ENCODE assay signal across 16 mouse cellular contexts in genomic region chr14:46924422-46924821, GRCm38 (mm10). TPM values are rescaled to one million over a fixed set of nuclear protein-coding genes. Genes with fewer than 3 reads are reported as not detected.
A peak's percentile ranks its signal among the peaks of the same experiment; 100 is the strongest.
DNase-seq lines count a peak whose midpoint lies in the region; ATAC-seq and TF ChIP-seq lines count a peak whose summit lies in the region.
"Had no signal": no experiment of that assay in that cellular context is flagged by ENCODE, and none has a peak within 500 bp of the region (broad histone marks: within the 10 kb centered on the region; RNA-seq: fewer than 3 reads in every experiment).

No protein-coding gene starts in this region.

- H3K27me3 ChIP-seq in heart, postnatal 0 days (ENCODE audit: control insufficient read depth, insufficient read depth, low read length): no peaks in the 10 kb centered on the region
- H3K27me3 ChIP-seq in heart, embryonic 10.5 days (ENCODE audit: insufficient read depth, poor library complexity, severe bottlenecking): no peaks in the 10 kb centered on the region
- H3K27me3 ChIP-seq: embryonic facial prominence, embryonic 12.5 days; forebrain, embryonic 12.5 days; hindbrain, embryonic 13.5 days; limb, embryonic 15.5 days; midbrain, embryonic 13.5 days had no signal

- 72% methylated on average over 5 of the region's 5 CpGs for WGBS in heart, postnatal 0 days
- 88% methylated on average over 5 of the region's 5 CpGs for WGBS in heart, embryonic 10.5 days

- DNase-seq in gastrocnemius, adult 18-20 months (ENCODE audit: low spot score): peak; percentile 39
- DNase-seq in gastrocnemius, postnatal 10 days: no peak
- DNase-seq in heart, postnatal 0 days (ENCODE audit: low spot score): no peak
- no peak for DNase-seq in heart, embryonic 10.5 days (ENCODE audit: low spot score)
- peak; percentile 31 for DNase-seq in skeletal muscle tissue, adult 2 months (ENCODE audit: low read depth, low spot score)
- DNase-seq in thymus, postnatal 14 days: no peak
- DNase-seq: adrenal gland, postnatal 10 days; cerebellum, postnatal 14 days had no signal

- H3K27ac ChIP-seq in heart, postnatal 0 days (ENCODE audit: low read depth): peak overlapping the region; percentile 81
- H3K27ac ChIP-seq in heart, embryonic 10.5 days: no peak overlapping the region
- H3K27ac ChIP-seq: embryonic facial prominence, embryonic 12.5 days; forebrain, embryonic 12.5 days; hindbrain, embryonic 13.5 days; limb, embryonic 15.5 days; midbrain, embryonic 13.5 days had no signal

- H3K4me2 ChIP-seq in heart, postnatal 0 days (ENCODE audit: low read depth, low read length): no peak overlapping the region
- H3K4me2 ChIP-seq: embryonic facial prominence, embryonic 12.5 days; forebrain, embryonic 12.5 days; hindbrain, embryonic 13.5 days; limb, embryonic 15.5 days; lung, embryonic 14.5 days; midbrain, embryonic 13.5 days had no signal

- no peak for TF ChIP-seq EP300 in heart, postnatal 0 days (IDR thresholded peaks at IDR 0.05; ENCODE audit: low read depth)

- no peak overlapping the region for H3K9ac ChIP-seq in heart, postnatal 0 days (replicated peaks; ENCODE audit: low read depth, low read length)
- H3K9ac ChIP-seq: embryonic facial prominence, embryonic 12.5 days; forebrain, embryonic 12.5 days; hindbrain, embryonic 13.5 days; limb, embryonic 15.5 days; lung, embryonic 14.5 days; midbrain, embryonic 13.5 days had no signal

- no peak for ATAC-seq in heart, postnatal 0 days (ENCODE audit: insufficient read depth, low read depth)
- peak; percentile 73 for ATAC-seq in granulocyte monocyte progenitor cell, adult 5-6 weeks (replicated peaks; ENCODE audit: poor library complexity, severe bottlenecking)
- ATAC-seq in inflammation-experienced regulatory T-cells, adult 6 months: no peak
- ATAC-seq: midbrain, embryonic 13.5 days had no signal

- TF ChIP-seq CTCF in heart, postnatal 0 days (IDR thresholded peaks at IDR 0.05; ENCODE audit: low read depth): no peak

- H3K4me1 ChIP-seq in heart, postnatal 0 days (ENCODE audit: control insufficient read depth, insufficient read depth): peaks cover 40% of the 10 kb centered on the region
- H3K4me1 ChIP-seq in heart, embryonic 10.5 days: peaks cover 41% of the 10 kb centered on the region
- H3K4me1 ChIP-seq: forebrain, embryonic 12.5 days had no signal

- no peak overlapping the region for H3K4me3 ChIP-seq in heart, postnatal 0 days (ENCODE audit: low read depth, low read length)
- H3K4me3 ChIP-seq in heart, embryonic 10.5 days: no peak overlapping the region
- H3K4me3 ChIP-seq: embryonic facial prominence, embryonic 12.5 days; forebrain, embryonic 12.5 days; hindbrain, embryonic 13.5 days; limb, embryonic 15.5 days; midbrain, embryonic 13.5 days had no signal

- H3K9me3 ChIP-seq in heart, postnatal 0 days (replicated peaks; ENCODE audit: control insufficient read depth, low read length): no peaks in the 10 kb centered on the region
- H3K9me3 ChIP-seq in heart, embryonic 10.5 days: no peaks in the 10 kb centered on the region
- H3K9me3 ChIP-seq: embryonic facial prominence, embryonic 12.5 days; forebrain, embryonic 12.5 days; hindbrain, embryonic 13.5 days; limb, embryonic 15.5 days; midbrain, embryonic 13.5 days had no signal

- H3K36me3 ChIP-seq in heart, postnatal 0 days (replicated peaks; ENCODE audit: control insufficient read depth, insufficient read depth, low read length): peaks cover 6% of the 10 kb centered on the region; the same call in 1 of the 2 replicates
- peaks cover 14% of the 10 kb centered on the region; the same call in 1 of the 2 replicates for H3K36me3 ChIP-seq in heart, embryonic 10.5 days
- H3K36me3 ChIP-seq: embryonic facial prominence, embryonic 12.5 days; forebrain, embryonic 12.5 days; hindbrain, embryonic 13.5 days; midbrain, embryonic 13.5 days had no signal

RNA-seq across cellular contexts. Expression of gene Samd4, which starts 41.8 kb away (rescaled TPM):
- 10 to 100 TPM; 54.5 to 72.9 TPM for total RNA-seq in gastrocnemius, adult 18-20 months (2021)
- total RNA-seq in gastrocnemius, postnatal 10 days (2021): 10 to 100 TPM; 39.4 to 46.3 TPM
- total RNA-seq in heart, postnatal 0 days (2014; rRNA removed; ENCODE audit: low replicate concordance): 50.4 and 53.8 TPM in 2 replicates
- 12.5 and 12.7 TPM in 2 replicates for polyA plus RNA-seq in heart, postnatal 0 days (2015; fragmentation: Nextera tagmentation; extraction: Ambion mirVana)
- polyA plus RNA-seq in heart, embryonic 10.5 days (2016; fragmentation: Nextera tagmentation; extraction: Ambion mirVana): 11.1 and 17.0 TPM in 2 replicates
- total RNA-seq in granulocyte monocyte progenitor cell, adult 5-6 weeks (2014; fragmentation: Nextera tagmentation): not detected in 2 replicates
- not detected in 2 replicates for total RNA-seq in granulocyte monocyte progenitor cell, adult 5-6 weeks (2017)
- not detected for polyA plus RNA-seq in inflammation-experienced regulatory T-cells, adult 6 months (2017; shearing (Covaris generic))

Comparison
In these comparisons a context has a peak if more than half of its experiments do, and no peak if none do; other contexts are left out.
1. DNase-seq: peak in gastrocnemius, adult 18-20 months (single experiment) and skeletal muscle tissue, adult 2 months (single experiment); none in gastrocnemius, postnatal 10 days (single experiment), heart, postnatal 0 days (single experiment), heart, embryonic 10.5 days (single experiment) and thymus, postnatal 14 days (single experiment).
2. RNA of gene Samd4, which starts 41.8 kb away (total RNA-seq): 54.5 to 72.9 TPM in gastrocnemius, adult 18-20 months, 50.4 to 53.8 TPM in heart, postnatal 0 days and 39.4 to 46.3 TPM in gastrocnemius, postnatal 10 days; not detected in granulocyte monocyte progenitor cell, adult 5-6 weeks; every median in the first group is over 10 times any median in the second.